Mouse (Mus musculus) limb, embryonic 12.5 days (tissue): Measurements from ENCODE around the gene Mob2. TPM values are rescaled to one million over a fixed set of nuclear protein-coding genes. Genes with fewer than 3 reads are reported as not detected.

Experiments used
- ATAC-seq: fragments of 200-750 bp; cut with Nextera tagmentation; 2 replicates; pipeline ENCODE4 v1.8.0; 2017; ENCODE audit warnings: low read depth, moderate TSS enrichment; ENCODE audit not compliant: insufficient number of reproducible peaks, insufficient read depth, low FRiP score, low TSS enrichment
- H3K27ac ChIP-seq: fragments of 300-500 bp; sonication (generic); 2 replicates; pipeline ENCODE4 v1.5.1; 2016; ENCODE audit warnings: mild to moderate bottlenecking, moderate library complexity
- H3K27me3 ChIP-seq: fragments of 300-500 bp; sonication (generic); 2 replicates; pipeline ENCODE4 v1.6.1; 2016; ENCODE audit warnings: mild to moderate bottlenecking, moderate library complexity
- H3K36me3 ChIP-seq: fragments of 300-500 bp; sonication (generic); 2 replicates; pipeline ENCODE4 v1.6.1; 2016; ENCODE audit warnings: mild to moderate bottlenecking, moderate library complexity
- H3K4me1 ChIP-seq: fragments of 300-500 bp; sonication (generic); replicated peaks from 2 replicates; pipeline ENCODE4 v1.6.1; 2016
- H3K4me2 ChIP-seq: fragments of 300-500 bp; sonication (generic); 2 replicates; pipeline ENCODE4 v1.6.1; 2016; ENCODE audit warnings: mild to moderate bottlenecking, moderate library complexity
- H3K4me3 ChIP-seq: fragments of 300-500 bp; sonication (generic); replicated peaks from 2 replicates; pipeline ENCODE4 v1.5.1; 2016; ENCODE audit warnings: mild to moderate bottlenecking
- H3K9ac ChIP-seq: fragments of 300-500 bp; sonication (generic); replicated peaks from 2 replicates; pipeline ENCODE4 v1.6.1; 2016; ENCODE audit warnings: mild to moderate bottlenecking, moderate library complexity
- H3K9me3 ChIP-seq: fragments of 300-500 bp; sonication (generic); 2 replicates; pipeline ENCODE4 v1.6.1; 2016; ENCODE audit warnings: mild to moderate bottlenecking, moderate library complexity
- WGBS: fragments of 180-500 bp; shearing (Covaris S2); methylation state at CpG from one replicate; pipeline ENCODE4 v1.1.7; 2016; 5-methylcytosine and 5-hydroxymethylcytosine counted together
- polyA plus RNA-seq: library from polyadenylated mRNA; unstranded; fragments of >200 nt; fragmentation: Nextera tagmentation; extraction: Ambion mirVana; gene quantifications from 2 replicates; pipeline ENCODE4 v1.2.1, GENCODE M21; 2016

Mob2 gene
- polyA plus RNA-seq, 1 experiment from 2014 or later, result 62.2 TPM

- Histone ChIP-seq H3K4me2 (no peak overlapping the region), H3K4me3 (no peak overlapping the region), H3K27ac (no peak overlapping the region), H3K9me3 (no peaks in the 10 kb centered on the region), H3K27me3 (peaks cover 97% of the 10 kb centered on the region), H3K36me3 (no peaks in the 10 kb centered on the region), H3K4me1 (peaks cover 20% of the 10 kb centered on the region), H3K9ac (no peak overlapping the region)
- under 1% methylated on average over 5 of the region's 5 CpGs for WGBS
- 0 out of 2 replicates have a peak, but pooled peaks have one; percentile 48 for ATAC-seq
Observed at GRCm38 (mm10) chr7:142088886-142089285, 28.0 kb upstream of the Mob2 start.

- no peaks in the 10 kb centered on the region for H3K9me3 ChIP-seq
- no peak overlapping the region for H3K27ac ChIP-seq
- H3K27me3 ChIP-seq, result peaks cover 97% of the 10 kb centered on the region
- H3K36me3 ChIP-seq, result no peaks in the 10 kb centered on the region
- WGBS, result 89% methylated on average over 1 of the region's 1 CpGs
- H3K4me1 ChIP-seq, result peaks cover 20% of the 10 kb centered on the region
- ATAC-seq, result no peak
- no peak overlapping the region for H3K4me2 ChIP-seq
- H3K9ac ChIP-seq, result no peak overlapping the region
- no peak overlapping the region for H3K4me3 ChIP-seq
Observed at GRCm38 (mm10) chr7:142087069-142087652, 26.3 kb upstream of the Mob2 start.

GRCm38 (mm10) chr7:142086159-142086905 lies 25.5 kb upstream of the Mob2 start:
- Histone ChIP-seq H3K9ac (no peak overlapping the region), H3K4me3 (no peak overlapping the region), H3K27ac (no peak overlapping the region), H3K27me3 (peaks cover 97% of the 10 kb centered on the region), H3K36me3 (no peaks in the 10 kb centered on the region), H3K4me1 (peaks cover 21% of the 10 kb centered on the region), H3K4me2 (no peak overlapping the region), H3K9me3 (no peaks in the 10 kb centered on the region)
- no peak for ATAC-seq
- 76% methylated on average over 4 of the region's 4 CpGs for WGBS

- WGBS, result 40% methylated on average over 3 of the region's 3 CpGs
- Histone ChIP-seq H3K4me3 (no peak overlapping the region), H3K9ac (no peak overlapping the region), H3K36me3 (no peaks in the 10 kb centered on the region), H3K27ac (no peak overlapping the region), H3K4me2 (no peak overlapping the region), H3K4me1 (peaks cover 21% of the 10 kb centered on the region), H3K27me3 (peaks cover 96% of the 10 kb centered on the region), H3K9me3 (no peaks in the 10 kb centered on the region)
- no peak for ATAC-seq
Observed at GRCm38 (mm10) chr7:142084820-142085219, 24.0 kb upstream of the Mob2 start.

GRCm38 (mm10) chr7:142084395-142084794 lies 23.5 kb upstream of the Mob2 start:
- H3K27me3 ChIP-seq, result peaks cover 96% of the 10 kb centered on the region
- no peaks in the 10 kb centered on the region for H3K36me3 ChIP-seq
- no peaks in the 10 kb centered on the region for H3K9me3 ChIP-seq
- no peak overlapping the region for H3K4me2 ChIP-seq
- no peak overlapping the region for H3K27ac ChIP-seq
- H3K4me1 ChIP-seq, result peaks cover 21% of the 10 kb centered on the region
- WGBS, result 9% methylated on average over 5 of the region's 5 CpGs
- H3K9ac ChIP-seq, result no peak overlapping the region
- H3K4me3 ChIP-seq, result no peak overlapping the region
- 0 out of 2 replicates have a peak, but pooled peaks have one; percentile 15 for ATAC-seq

GRCm38 (mm10) chr7:142083588-142084317 lies 22.9 kb upstream of the Mob2 start:
- no peak overlapping the region for H3K4me2 ChIP-seq
- no peaks in the 10 kb centered on the region for H3K9me3 ChIP-seq
- H3K4me1 ChIP-seq, result peaks cover 16% of the 10 kb centered on the region
- H3K4me3 ChIP-seq, result no peak overlapping the region
- 26% methylated on average over 12 of the region's 12 CpGs for WGBS
- ATAC-seq, result no peak
- H3K36me3 ChIP-seq, result no peaks in the 10 kb centered on the region
- peaks cover 96% of the 10 kb centered on the region for H3K27me3 ChIP-seq
- no peak overlapping the region for H3K9ac ChIP-seq
- H3K27ac ChIP-seq, result no peak overlapping the region

DNA sequence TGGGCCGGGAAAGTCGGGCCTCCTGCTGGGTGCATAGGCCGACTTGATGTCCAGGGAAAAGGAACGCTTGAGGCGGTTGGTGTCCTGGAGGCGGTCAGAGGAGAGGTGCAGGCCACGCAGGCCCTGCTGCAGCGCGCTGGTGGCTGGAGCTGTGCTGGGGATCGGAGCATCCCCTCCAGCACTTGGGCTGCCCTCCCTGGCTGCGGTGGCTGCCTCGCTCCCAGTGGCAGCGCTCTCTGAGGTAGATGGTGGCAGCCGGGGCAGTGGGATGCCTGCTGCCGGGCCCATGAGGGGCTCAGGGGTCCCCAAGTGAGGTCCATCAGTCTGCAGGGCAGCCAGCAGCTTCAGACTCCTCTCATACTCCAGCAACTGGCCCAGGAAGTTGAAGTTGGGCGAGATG lies 21.7 kb upstream of the Mob2 start:
- no peaks in the 10 kb centered on the region for H3K9me3 ChIP-seq
- H3K27me3 ChIP-seq, result peaks cover 96% of the 10 kb centered on the region
- H3K9ac ChIP-seq, result peak overlapping the region; percentile 67
- H3K27ac ChIP-seq, result no peak overlapping the region
- WGBS, result 14% methylated on average over 16 of the region's 16 CpGs
- H3K4me3 ChIP-seq, result peak overlapping the region; percentile 44
- peak overlapping the region; percentile 74 for H3K4me2 ChIP-seq
- ATAC-seq, result no peak
- H3K4me1 ChIP-seq, result peaks cover 9% of the 10 kb centered on the region
- no peaks in the 10 kb centered on the region for H3K36me3 ChIP-seq

DNA sequence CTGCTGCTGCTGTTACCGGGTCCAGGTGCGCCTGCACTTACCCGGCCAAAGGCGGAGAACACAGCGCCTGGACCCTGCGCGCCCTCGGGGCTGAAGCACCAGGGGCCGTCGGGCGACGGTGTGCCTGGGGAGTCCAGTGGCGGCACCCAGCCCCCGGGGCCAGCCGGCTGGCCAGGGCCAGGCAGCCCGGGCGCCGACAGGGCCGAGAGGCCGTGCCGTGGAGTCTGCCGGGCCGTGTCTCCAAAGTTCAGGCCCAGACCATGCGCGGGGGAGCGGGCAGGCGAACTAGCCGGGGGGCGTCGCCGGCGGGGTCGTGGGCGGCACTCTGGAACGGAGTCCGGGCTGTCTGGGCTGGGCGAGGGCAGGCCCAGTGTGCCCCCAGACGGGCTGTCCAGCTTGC lies 21.3 kb upstream of the Mob2 start:
- ATAC-seq, result no peak

GRCm38 (mm10) chr7:142081736-142082135 lies 20.9 kb upstream of the Mob2 start:
- Histone ChIP-seq H3K9ac (peak overlapping the region; percentile 67), H3K4me3 (peak overlapping the region; percentile 44), H3K36me3 (no peaks in the 10 kb centered on the region), H3K27me3 (peaks cover 96% of the 10 kb centered on the region), H3K4me1 (peaks cover 9% of the 10 kb centered on the region), H3K4me2 (peak overlapping the region; percentile 74), H3K9me3 (no peaks in the 10 kb centered on the region), H3K27ac (no peak overlapping the region)
- 22% methylated on average over 16 of the region's 17 CpGs for WGBS
- no peak for ATAC-seq

More for the DNA sequence above, 21.3 kb upstream of the Mob2 start:
- no peaks in the 10 kb centered on the region for H3K36me3 ChIP-seq
- peaks cover 95% of the 10 kb centered on the region for H3K27me3 ChIP-seq
- peak overlapping the region; percentile 44 for H3K4me3 ChIP-seq
- H3K9me3 ChIP-seq, result no peaks in the 10 kb centered on the region
- H3K4me1 ChIP-seq, result peaks cover 9% of the 10 kb centered on the region
- H3K4me2 ChIP-seq, result peak overlapping the region; percentile 74
- 2% methylated on average over 38 of the region's 38 CpGs for WGBS
- H3K27ac ChIP-seq, result no peak overlapping the region
- peak overlapping the region; percentile 67 for H3K9ac ChIP-seq

DNA sequence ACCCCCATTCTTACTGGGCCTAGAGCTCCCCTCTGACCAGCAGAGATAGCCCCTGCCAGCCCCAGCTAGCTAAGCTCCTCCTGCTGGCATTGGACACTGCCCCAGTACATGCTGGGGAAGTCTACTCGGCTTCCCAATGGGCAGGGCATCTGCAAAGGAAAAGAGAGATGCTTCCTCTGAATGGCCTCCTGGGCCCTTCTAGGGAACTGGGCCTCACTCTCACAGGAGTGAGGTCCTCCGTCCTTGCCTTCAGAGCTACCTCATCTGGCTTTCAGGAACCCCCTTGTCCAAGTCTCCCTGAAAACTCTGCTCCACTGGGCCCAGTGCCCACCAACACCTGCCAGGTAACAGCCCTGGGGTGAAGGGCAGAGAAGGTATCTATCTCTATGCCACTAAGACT lies 20.0 kb upstream of the Mob2 start:
- Histone ChIP-seq H3K4me3 (no peak overlapping the region), H3K27me3 (peaks cover 90% of the 10 kb centered on the region), H3K9ac (no peak overlapping the region), H3K4me1 (peaks cover 9% of the 10 kb centered on the region), H3K36me3 (no peaks in the 10 kb centered on the region), H3K9me3 (no peaks in the 10 kb centered on the region), H3K4me2 (no peak overlapping the region), H3K27ac (no peak overlapping the region)
- WGBS, result 62% methylated on average over 2 of the region's 2 CpGs
- no peak for ATAC-seq

- Histone ChIP-seq H3K4me2 (no peak overlapping the region), H3K9me3 (no peaks in the 10 kb centered on the region), H3K27ac (no peak overlapping the region), H3K9ac (no peak overlapping the region), H3K4me1 (peaks cover 9% of the 10 kb centered on the region), H3K4me3 (no peak overlapping the region), H3K27me3 (peaks cover 86% of the 10 kb centered on the region), H3K36me3 (no peaks in the 10 kb centered on the region)
- no peak for ATAC-seq
- 52% methylated on average over 5 of the region's 5 CpGs for WGBS
Observed at GRCm38 (mm10) chr7:142079365-142079764, 18.5 kb upstream of the Mob2 start.
